Mouse (Mus musculus) c-Kit-negative CD71-positive TER-119-positive erythroid progenitor cells, embryonic 14.5 days (primary cell): Measurements from ENCODE around the gene Dner.

Source experiments
- DNase-seq: peaks from one replicate; pipeline ENCODE4 v3.0.0-alpha.2; 2013; ENCODE audit warnings: low read depth, low spot score

Dner gene

DNA sequence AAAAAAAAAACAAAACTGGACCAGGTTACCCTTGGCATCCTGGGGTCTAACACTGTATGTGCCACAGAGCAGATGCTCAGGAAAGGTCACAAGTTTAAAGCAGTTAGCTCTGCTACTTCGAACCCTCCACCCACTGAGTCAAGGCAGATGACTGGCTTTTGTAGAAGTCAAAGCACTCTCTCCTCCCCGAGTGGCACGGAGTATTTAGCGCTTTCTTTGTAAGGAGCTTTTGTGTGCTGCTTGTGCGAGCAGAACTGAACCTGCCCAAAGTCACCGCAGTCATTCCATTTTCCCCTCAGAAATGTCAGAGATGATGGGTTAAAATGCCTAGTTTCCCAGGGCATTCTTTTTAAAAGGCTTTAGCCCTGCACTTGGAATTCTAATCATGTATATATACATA is 59.1 kb downstream of the Dner start:
- DNase-seq = no peak

GRCm38 (mm10) chr1:84628244-84628643 is 67.8 kb downstream of the Dner start:
- DNase-seq = no peak

DNA sequence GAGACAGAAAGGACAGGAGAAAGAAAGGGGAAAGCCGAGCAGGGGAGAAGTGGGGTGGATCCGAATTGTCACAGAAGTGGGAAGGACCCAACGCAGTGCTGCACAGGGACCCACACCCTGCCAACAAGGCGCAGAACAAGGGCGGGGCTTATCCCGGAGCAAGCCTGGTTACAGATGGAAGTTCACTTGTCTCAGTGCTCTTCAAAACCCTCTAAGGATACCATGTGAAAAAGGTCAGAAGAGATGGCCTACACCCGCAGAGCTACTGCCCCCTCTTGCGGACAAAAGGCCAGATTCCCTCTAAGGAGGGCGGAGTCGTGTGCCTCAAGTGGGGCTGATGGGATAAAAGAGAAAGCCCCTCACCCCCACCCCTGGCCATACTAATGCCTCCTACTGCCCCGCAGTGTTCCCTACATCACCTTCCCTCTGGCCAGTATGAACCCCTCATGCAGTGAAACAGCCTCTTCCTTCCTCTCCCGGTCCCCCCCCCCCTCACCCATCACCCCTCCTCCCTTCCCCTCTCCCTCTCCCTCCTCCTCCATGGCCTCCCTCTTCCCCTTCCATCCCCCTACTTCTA is 73.0 kb downstream of the Dner start:
- DNase-seq = no peak

DNA sequence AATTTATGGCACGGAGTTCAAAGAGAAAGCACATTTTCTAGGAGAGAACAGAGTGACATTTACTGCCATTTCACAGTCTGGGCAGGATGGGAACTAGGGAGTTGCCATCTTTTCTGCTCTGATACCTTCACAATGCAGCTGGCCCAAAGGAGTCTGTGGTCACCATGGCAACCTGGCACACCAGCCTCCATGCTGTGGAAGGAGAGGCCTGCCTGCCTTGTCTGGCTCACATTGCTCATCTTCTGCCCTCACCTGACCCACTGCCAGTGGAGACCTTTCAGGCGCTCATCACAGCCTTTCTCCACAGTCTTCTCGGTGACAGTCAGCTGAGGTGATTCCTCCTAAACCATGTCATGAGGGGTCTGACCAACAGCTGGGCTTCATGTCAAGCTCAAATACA is 74.7 kb downstream of the Dner start:
- DNase-seq = no peak

GRCm38 (mm10) chr1:84619131-84619760 is 76.8 kb downstream of the Dner start:
- DNase-seq = no peak

GRCm38 (mm10) chr1:84618094-84618493 is 77.9 kb downstream of the Dner start:
- no peak for DNase-seq

GRCm38 (mm10) chr1:84616133-84616532 is 79.9 kb downstream of the Dner start:
- no peak for DNase-seq

GRCm38 (mm10) chr1:84614596-84614995 is 81.4 kb downstream of the Dner start:
- no peak for DNase-seq

DNA sequence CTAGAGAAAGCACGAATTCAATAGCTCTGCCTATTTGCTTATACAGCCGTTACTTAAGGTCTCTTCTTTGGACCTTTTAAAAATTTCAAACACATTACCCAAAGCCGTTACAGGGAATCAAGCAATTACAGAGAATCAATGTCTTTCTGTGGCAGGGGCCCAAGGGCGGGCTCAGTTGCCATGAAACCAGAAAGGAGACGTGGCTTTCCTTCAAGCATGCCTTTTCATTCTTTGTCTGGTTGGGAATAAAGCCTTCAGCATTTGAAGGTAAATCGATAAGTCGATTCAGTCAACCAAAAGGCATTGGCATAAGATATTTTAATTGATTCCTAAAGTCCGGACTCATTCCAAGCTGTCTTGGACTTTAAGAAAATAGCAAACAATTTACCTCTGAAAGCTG is 82.9 kb downstream of the Dner start:
- no peak for DNase-seq

DNA sequence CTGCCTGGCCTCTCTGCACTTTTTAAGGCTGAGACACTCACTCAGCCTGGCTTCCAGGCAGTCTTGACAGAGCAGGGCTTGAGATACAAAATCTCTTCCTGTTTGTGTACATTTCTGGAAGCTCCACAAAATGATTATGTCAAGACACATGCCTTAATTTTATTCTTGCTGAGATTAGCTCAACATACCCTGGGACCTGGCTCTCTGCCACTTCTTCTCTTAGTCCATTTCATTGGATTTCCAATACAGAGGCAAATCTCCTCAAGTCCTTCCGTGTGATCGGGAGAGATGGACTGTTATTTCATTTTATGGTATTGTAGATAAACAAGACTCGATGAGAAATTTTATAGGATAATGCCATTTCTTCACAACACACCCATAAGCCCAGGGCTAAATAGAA is 84.7 kb downstream of the Dner start:
- no peak for DNase-seq

DNA sequence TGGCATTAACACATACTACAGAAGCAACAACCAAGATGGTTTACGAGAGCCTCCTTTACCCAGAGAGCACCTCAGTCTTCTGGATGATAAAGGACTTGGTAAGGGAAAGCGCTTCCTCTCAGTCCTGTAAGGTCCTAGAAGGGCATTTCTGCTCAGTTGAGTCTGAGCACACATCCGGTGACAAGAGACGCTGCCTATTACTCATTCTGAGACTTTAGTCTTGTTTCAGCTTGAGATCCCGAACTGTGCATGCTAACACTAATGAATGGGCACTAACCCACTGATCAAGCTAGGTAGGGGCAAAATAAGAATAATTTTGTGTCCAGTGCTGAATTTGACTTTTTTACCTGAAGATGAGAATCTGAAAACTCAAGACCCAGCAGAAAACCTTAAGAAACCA is 97.0 kb downstream of the Dner start:
- no peak for DNase-seq

DNA sequence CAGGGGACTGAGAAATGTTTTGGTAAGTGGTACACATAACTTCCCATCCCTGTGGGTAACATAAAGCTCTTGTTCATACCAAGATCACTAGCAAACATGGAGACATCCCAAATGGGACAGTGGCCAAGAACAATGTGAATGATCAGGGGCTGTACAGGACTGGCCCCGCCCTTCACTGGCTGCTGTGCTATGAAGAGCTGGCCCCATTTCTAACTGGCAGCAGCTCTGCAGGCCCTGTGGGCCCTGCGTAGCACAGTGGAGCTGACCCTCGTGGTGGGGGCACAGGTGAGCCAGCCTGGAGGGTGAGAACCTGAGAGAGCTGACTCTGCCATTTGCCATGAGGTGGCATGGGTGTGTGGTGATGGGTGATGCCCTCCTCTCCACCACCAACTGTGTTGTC is 100.0 kb downstream of the Dner start:
- no peak for DNase-seq

GRCm38 (mm10) chr1:84592394-84592793 is 103.6 kb downstream of the Dner start:
- no peak for DNase-seq

GRCm38 (mm10) chr1:84590534-84590933 is 105.5 kb downstream of the Dner start:
- DNase-seq = no peak

DNA sequence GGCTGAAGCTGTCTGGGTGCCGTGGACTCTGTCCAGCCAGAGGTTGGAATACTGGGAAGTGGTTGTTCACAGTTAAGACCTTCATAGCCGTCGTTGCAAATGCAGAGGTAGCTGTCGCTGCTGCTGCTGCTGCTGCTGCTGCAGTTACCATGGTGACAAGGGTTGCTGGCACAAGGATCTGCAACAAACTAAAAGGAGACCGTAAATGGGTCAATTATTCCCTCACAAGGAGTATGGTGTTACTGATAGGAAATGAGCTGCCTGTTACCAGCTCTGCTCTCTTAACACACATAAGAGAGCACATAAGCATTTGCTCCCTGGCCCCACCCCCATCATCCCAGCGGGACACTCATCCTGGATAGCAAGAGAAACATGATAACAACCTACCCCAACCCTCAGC is 110.6 kb downstream of the Dner start:
- no peak for DNase-seq

DNA sequence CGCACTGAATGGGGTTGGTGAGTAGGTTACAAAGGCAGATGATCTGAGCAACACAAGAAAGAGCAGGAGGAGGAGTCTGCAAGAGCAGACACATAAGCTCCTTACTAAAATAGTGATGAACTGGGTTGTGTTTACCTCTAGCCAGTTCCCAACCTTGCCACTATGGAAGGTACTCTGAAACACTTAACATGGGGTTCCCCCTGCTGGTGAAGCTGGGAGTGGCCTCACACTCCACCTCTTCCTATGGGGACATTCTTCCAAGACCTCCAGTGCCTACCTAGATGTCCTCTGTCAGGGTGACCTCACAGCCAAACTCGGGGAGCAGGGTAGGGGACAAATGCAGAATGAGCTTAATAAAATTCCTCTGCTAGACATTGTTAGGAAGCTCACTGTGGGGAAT is 114.2 kb downstream of the Dner start:
- DNase-seq = no peak

GRCm38 (mm10) chr1:84561841-84562240 is 134.2 kb downstream of the Dner start:
- no peak for DNase-seq

- DNase-seq = no peak
These were observed 134.6 kb downstream of the Dner start for GRCm38 (mm10) chr1:84561387-84561786.

- DNase-seq = no peak
These were observed 139.2 kb downstream of the Dner start for GRCm38 (mm10) chr1:84556546-84557511.

GRCm38 (mm10) chr1:84552005-84552404 is 144.0 kb downstream of the Dner start:
- DNase-seq = no peak

- DNase-seq = no peak
These were observed 146.0 kb downstream of the Dner start for GRCm38 (mm10) chr1:84550065-84550368.

DNA sequence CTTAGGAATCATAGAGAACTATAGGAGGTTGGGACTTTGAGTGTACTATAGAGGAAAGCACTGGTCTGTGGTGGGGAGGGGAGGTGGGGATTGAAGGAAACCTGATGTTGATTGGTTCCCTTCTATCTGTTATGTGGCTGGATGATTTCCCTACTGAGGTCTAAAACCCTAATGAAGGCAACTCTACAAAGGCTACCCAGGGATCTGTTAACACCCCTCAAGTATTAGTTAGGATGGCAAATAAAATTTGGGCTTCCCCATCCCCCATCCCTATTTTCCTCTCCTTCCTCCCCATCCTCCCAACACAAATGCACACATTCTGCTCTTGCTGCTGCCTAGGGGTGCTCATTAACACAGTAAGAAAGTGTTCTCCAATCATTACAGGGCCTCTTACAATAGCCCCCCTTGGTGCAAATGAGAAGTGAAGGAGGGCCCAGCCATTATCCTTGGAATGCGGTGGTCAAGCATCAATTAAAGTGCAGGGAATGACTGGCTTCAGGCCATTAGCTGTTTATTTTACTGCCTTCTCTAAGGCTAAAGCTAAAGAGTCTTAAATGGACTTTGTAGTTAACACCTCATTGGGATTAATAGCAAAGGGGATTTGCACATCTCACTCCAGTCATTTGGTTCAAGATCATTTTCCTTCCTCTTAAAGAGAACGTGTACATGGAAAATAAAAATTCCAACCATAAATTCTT is 146.5 kb downstream of the Dner start:
- DNase-seq = no peak
